Mouse (Mus musculus) cerebellum, postnatal 10 days (tissue): ENCODE measurements at regions not wholly inside any gene's neighbourhood (a gene's known extent, or its start where the extent isn't known, plus 50 kb on each side); places are given as distances from the start of the nearest gene placed in this dataset.

Source experiments
- DNase-seq, 2 experiments: peaks; one replicate each; pipeline ENCODE4 v3.0.0; 2021; ENCODE audit warnings: mixed read lengths in 2 of 2

DNA sequence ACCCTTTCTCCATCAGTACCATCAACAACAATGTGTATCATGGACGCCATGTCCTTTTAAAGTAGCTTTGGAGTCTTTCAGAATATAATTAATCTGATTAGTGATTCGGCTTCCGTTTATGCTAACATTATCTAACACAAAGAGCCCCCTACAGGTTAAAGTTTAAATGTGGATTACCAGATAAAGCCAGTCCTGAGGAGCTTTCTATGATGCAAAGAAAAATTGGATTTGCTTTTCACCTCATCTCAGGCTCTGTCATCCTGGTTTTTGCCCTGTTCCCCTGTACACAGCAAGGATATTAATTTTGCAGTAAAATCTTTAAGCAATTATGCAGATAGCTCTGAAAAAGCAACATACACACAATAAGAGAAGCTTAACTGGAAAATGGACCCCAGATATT lies 412.7 kb upstream of the Tbc1d2b start:
- DNase-seq, result no peak

GRCm38 (mm10) chr9:90690066-90690465 lies 419.5 kb upstream of the Tbc1d2b start:
- DNase-seq, result peak; percentile 84

DNA sequence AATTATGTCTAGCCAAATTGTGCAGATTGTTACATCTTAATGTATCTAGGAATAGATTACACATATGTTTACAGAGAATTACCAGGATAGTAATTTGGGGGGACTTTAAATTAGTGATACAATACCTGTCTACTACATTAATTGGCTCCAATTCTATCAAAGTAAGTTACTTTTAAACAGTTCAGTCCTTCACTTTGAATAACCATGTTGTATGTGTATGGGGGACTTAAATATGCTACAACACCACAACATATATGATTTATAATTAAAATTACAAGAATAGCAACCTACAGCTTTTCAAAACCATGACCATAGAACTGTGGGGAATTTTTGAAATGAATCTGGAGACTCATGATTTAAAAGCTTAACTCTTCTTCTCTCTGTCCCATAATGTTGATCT lies 420.5 kb upstream of the Tbc1d2b start:
- no peak for DNase-seq

- peak; percentile 49 to 66 for DNase-seq
These were observed 421.4 kb upstream of the Tbc1d2b start for GRCm38 (mm10) chr9:90691676-90692661.

DNA sequence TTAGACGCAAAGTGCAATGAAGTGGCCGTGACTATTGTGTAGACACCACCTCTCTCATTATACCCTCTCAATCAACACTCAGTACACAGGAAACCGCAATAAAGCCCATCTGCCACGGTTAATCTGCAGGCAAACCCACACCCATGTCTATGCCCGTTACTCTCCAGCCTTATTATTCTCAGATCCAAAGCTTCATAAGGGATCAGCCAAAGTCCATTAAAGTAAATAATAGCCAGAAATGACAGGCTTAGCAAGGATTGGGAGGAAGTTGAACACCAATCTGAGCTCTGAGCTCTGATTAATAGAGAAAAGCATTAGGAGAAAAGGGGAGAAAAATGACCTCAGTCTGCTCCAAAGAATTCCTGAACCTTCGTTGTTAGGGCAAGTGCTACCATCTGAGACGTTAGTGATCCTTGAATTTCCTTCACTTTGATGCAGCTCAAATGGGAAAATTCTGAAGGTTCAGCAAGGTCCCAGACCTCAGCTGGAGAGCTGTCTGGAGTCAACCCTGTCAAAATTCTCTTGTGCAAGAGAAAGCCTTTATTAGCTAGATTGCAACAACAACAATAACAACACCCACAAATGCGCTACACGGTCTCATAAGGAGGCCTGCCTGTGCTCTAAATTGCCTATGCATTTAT lies 422.5 kb upstream of the Tbc1d2b start:
- peak; percentile 68 to 76 for DNase-seq

DNA sequence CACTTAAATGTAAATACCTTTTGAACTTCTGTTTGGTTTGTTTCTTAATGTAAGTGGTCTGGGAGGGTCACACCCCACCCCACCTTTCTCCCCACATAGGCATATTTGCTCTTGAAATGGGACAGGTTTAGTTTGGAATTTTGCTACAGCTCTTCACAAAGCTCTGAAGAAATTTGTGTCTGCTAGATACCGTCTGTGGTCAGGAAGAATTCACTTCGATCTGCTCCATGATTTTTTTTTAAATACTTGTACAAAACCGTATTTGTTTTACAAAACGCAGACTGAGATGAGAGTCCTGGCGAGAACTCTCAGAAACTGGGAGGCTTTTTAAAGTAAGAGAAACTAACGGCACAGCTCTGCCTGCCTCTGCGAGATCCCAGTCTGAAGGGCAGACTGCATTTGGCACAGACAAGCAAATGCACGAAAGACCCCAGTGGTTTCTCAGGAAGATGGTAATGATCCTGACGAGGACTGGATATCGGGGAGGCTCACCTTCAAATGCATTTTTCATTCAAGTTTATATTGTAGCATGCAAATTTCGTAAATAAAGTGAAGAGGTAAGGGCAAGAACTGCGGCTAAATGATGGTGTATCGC lies 423.5 kb upstream of the Tbc1d2b start:
- peak; percentile 63 to 76 for DNase-seq

DNA sequence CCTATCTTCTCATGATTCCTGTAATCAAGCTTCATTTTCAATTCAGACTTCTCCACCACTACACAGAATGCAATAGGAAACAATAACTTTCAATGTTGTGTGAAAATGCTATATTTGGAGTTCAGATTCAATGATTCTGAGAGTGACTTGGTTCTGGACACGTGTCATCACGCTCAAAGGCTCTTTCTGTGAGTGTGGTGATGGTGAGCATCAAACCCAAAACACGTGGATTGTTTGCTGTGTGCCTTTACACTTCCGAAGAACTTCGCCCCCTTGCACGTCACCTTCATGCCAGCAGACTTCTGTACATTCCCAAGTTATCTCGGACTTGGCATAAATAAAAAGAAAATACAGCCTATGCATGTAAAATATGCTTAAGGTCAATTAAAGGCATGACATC lies 425.1 kb upstream of the Tbc1d2b start:
- peak; percentile 46 to 61 for DNase-seq

GRCm38 (mm10) chr9:90697279-90698000 lies 426.8 kb upstream of the Tbc1d2b start:
- peak; percentile 86 to 88 for DNase-seq

DNA sequence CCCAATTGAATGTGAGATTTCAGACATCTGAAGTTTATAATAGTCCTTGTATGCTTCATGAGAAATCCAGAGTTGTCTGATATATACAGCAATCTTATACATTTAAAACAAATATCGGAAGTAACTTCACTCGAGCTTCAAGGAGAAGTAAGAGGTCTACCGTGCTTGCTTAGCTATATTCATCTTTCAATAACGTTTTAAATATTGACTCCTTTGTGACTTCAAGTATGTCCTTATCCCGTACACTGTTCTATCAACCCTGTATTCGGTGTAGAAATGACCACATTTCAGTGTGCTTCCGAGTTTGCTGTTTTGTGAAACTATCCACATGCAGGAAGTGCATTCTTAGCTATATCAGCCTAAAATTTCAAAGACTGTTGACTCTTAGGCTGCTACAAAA lies 427.8 kb upstream of the Tbc1d2b start:
- DNase-seq, result no peak

DNA sequence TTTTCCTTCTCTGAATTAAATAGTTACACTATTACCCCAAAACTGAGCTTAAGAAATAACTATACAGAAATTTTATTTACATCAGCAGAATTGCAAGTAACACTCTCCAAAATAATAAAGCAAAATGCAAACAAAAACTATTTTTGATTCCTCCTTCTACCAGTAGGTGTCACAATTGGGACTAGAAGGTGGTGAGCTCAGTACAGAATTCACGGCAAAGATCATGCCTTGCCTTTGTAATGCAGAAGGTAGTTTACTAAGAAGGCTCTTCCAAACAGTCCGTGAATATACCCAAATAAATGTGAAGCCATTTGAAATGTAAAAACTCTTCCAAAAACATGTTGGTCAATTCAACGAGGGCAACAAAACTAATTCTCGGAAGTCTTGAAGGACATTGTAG lies 428.5 kb upstream of the Tbc1d2b start:
- DNase-seq, result peak; percentile 60 to 90

GRCm38 (mm10) chr9:90700236-90701179 lies 429.9 kb upstream of the Tbc1d2b start:
- DNase-seq, result peak; percentile 71 to 74

DNA sequence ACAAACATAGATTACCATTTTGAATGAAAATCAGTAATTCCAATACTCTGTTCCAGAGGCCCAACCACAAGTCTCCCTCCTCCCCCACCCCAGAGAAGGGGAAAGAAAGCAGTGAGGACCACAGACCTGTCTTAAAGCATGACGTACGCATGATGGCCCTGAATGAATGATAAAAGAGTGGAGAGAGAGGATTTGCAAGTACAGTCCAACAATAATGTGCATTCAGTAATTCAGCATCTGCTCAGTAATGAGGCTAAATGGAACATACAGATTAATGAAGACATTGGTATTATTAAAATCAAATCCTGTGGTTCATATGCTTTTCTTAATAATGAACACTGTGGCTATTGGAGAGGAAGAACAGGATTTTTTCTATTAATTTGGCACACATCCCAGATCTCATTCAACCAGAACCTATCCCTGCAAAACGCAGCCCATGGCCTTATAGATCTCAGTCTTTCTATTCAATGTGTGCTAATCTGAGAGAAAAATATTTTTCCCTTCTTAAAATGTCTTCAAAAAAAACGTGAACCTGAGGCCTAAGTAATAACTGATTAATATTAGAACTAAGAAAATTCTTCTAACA lies 430.7 kb upstream of the Tbc1d2b start:
- peak; percentile 66 to 76 for DNase-seq

DNA sequence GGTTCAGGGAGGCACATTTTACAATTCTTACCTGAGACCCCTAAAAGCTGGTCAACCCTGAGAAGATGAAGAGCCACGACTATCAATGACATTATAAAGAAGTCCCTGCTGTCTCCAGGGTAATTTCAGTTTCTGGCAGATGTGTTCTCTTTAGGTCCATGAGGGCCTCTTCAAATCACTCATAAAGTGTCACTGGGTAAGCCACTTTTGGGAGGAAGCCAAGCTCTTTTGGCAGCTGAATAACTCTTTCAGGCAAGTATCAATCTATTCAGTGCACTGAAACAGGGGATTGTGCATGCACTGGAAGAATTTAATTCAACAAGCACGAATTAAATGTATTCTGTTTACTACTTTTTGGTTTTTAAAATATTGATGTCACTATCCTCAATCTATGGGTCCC lies 443.1 kb upstream of the Tbc1d2b start:
- peak; percentile 65 to 76 for DNase-seq

DNA sequence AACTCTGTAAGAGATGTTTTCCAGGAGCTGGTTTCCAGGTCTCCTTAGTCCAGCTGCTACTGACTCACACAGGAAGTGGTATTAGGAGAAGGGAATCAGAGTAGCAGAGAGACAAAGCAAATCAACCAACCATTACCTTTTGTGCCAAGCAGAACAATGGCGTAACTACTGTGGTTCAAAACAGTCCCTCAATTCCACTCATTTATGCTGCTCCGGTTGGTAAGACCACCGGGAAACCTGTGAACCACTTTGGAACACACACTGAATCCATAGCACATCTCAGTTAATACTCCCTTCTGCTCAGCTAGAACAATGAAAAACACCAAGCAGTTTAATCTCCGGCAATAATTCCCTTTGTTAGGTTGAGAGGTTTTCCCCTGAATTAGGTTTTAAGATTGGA lies 460.8 kb upstream of the Tbc1d2b start:
- no peak for DNase-seq

GRCm38 (mm10) chr9:90757175-90757574 lies 486.6 kb upstream of the Tbc1d2b start:
- DNase-seq, result no peak

DNA sequence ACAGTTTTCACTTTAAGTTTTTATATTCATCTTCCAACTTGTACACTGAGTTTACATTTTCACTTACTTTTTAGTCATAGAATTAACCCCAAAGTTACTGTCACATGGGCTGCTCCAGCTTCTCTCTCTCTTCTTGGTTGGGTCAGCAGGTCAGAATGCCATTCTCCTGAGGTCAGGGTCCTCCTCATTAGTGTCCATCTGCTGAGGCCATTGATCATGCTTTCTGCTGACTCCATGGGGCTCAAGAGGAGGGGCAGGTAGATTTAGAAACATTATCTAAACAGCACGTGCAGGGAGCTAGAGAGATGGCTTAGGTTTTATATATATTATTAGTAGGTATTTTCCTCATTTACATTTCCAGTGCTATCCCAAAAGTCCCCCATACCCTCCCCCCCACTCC lies 503.7 kb upstream of the Tbc1d2b start:
- DNase-seq, result no peak

- no peak for DNase-seq
These were observed 518.9 kb upstream of the Tbc1d2b start for GRCm38 (mm10) chr9:90789545-90789944.

DNA sequence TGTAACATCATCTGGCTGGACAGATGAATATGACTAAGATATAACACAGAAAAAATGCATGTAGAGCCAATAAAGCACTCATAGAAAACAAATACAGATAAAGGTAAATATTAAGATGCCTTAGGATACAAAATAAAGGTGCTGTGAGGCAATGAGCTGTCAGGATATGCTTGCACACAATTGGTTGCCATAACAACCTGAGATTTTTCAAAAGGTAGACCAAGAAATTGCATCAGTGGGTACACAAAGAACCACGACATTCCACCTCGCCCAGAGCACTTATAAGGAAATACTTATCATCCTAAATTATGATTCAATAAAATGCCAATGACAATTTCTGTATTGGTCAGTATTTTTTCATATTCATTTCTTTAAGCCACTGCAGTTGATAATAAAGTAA lies 521.3 kb upstream of the Tbc1d2b start:
- no peak for DNase-seq

DNA sequence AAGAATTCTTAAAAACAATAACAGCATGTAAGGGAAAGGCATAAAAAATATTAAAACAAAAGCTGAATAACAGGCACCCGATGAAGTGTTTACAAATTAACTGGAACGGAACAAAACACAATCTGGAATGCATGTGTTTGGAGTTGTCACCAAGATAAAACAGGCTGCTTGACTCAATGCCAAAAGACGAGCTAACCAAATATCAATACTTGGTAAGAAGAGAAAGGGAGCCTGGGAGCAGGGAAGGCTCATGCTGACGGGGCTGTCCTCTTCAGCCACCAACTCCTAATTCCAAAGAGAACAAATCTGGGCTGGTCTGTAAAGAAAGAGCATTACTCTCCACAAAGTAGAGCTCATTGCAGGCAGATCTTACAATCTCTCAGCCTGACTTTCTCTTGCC lies 545.4 kb upstream of the Zic4 start:
- peak; percentile 53 to 69 for DNase-seq

DNA sequence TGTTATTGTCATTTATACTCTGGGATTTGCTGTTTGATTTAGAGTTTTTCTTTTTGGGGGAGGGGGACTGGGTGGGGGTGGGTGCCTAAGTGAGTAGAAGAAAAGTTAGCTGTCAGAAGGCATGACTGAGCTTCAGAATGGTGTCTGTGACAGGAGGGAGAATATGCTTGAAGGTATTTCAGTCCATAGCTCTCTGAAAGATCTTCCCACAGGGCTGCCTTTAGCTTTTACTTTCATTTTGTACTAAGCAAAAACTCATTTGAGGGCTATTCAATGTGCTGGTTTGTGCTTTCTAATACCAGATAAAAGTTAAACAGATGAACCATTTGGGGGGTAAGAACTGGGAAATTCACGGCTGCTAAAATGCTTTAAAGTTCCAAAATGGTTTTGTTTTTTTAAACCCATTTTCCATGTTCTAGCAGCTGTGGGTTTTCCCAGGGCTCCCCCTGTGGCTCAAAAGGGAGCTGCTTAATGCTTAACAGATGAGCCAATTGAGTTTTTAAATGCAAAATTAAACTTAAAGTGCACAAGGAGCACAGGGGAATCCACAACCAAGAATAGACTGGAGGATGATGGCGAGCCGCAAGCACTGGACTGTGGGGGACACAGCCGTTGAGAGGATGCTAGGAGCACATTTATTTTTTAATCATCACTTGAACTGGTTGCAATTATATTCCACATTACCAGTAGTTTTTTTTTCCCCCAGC lies 538.5 kb upstream of the Zic4 start:
- DNase-seq, result peak in 1 of 2 experiments; percentile 29

GRCm38 (mm10) chr9:90827474-90827873 lies 534.7 kb upstream of the Zic4 start:
- DNase-seq, result peak in 1 of 2 experiments; percentile 24
